Mouse (Mus musculus) lung, embryonic 16.5 days (tissue): Measurements from ENCODE around the gene Eml6. TPM values are rescaled to one million over a fixed set of nuclear protein-coding genes. Genes with fewer than 3 reads are reported as not detected.
A peak's percentile ranks its signal among the peaks of the same experiment; 100 is the strongest.

Experiments used
- ATAC-seq: fragments of 200-750 bp; cut with Nextera tagmentation; 2 replicates; pipeline ENCODE4 v1.8.0; 2017; ENCODE audit warnings: low read depth, mild to moderate bottlenecking, moderate library complexity
- H3K27ac ChIP-seq: fragments of 300-500 bp; sonication (generic); 2 replicates; pipeline ENCODE4 v1.5.1; 2014; ENCODE audit warnings: mild to moderate bottlenecking, control low read depth, low read length
- H3K27me3 ChIP-seq: fragments of 300-500 bp; sonication (generic); 2 replicates; pipeline ENCODE4 v1.6.1; 2014; ENCODE audit warnings: low read depth, low read length, mixed read lengths; ENCODE audit not compliant: control insufficient read depth, insufficient read depth
- H3K36me3 ChIP-seq: fragments of 300-500 bp; sonication (generic); 2 replicates; pipeline ENCODE4 v1.6.1; 2014; ENCODE audit warnings: low read length; ENCODE audit not compliant: control insufficient read depth, insufficient read depth
- H3K4me1 ChIP-seq: fragments of 300-500 bp; sonication (generic); replicated peaks from 2 replicates; pipeline ENCODE4 v1.6.1; 2014; ENCODE audit warnings: low read length, mixed read lengths; ENCODE audit not compliant: control insufficient read depth, insufficient read depth
- H3K4me2 ChIP-seq: fragments of 300-500 bp; sonication (generic); 2 replicates; pipeline ENCODE4 v1.6.1; 2014; ENCODE audit warnings: low read depth, low read length, control low read depth
- H3K4me3 ChIP-seq: fragments of 300-500 bp; sonication (generic); 2 replicates; pipeline ENCODE4 v1.5.1; 2014; ENCODE audit warnings: mild to moderate bottlenecking, low read length, control low read depth
- H3K9ac ChIP-seq: fragments of 300-500 bp; sonication (generic); 2 replicates; pipeline ENCODE4 v1.6.1; 2014; ENCODE audit warnings: low read length, control low read depth
- H3K9me3 ChIP-seq: fragments of 300-500 bp; sonication (generic); 2 replicates; pipeline ENCODE4 v1.6.1; 2016; ENCODE audit warnings: low read length; ENCODE audit not compliant: control insufficient read depth
- WGBS: fragments of 180-500 bp; shearing (Covaris S2); extraction: QIAGEN DNeasy Blood & Tissue Kit; methylation state at CpG from one replicate; pipeline ENCODE4 v1.1.7; 2014; 5-methylcytosine and 5-hydroxymethylcytosine counted together
- polyA plus RNA-seq: library from polyadenylated mRNA; unstranded; fragments of >200 nt; fragmentation: Nextera tagmentation; extraction: Ambion mirVana; gene quantifications from 2 replicates; pipeline ENCODE4 v1.2.1, GENCODE M21; 2015

Gene Eml6
- polyA plus RNA-seq, 1 experiment from 2014 or later = 0.25 TPM

DNA sequence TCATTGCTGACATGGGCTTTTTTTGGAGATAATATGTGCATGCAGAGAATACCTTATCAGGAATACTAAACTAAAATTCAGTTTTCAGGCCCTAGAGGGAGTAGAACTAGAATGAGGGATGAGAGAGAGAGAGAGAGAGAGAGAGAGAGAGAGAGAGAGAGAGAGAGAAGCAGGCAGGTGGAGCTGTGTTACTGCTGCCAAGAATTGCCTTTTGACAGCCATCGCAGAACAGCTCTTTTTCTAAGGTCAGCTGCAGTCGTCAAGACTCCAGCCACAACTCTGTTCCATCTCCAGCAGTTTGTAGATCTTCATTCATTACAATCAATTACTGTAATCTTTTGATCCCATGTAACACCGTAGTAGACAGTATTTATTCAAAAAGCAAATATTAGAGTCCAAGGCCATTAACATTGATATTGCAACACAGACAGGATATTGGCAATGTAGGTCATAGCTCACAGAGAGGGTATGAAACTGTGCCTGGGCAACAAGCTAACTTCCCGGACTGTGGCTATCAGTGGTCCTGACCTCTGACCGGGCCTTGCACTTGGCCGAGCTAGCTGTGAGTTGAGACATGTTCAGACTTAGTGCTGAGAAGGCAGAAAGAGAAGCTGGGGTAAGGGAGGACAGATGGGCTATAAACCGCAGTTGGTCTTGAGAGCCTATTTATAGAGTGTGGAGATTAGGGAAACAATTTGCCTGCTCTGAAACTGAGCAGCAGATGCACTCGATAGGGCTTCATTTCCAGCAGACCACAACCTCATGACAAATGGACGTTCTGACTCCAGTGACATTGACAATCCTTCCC, 217.5 kb downstream of the Eml6 start:
- H3K27ac ChIP-seq = no peak overlapping the region
- ATAC-seq = peak; percentile 86
- no peaks in the 10 kb centered on the region for H3K27me3 ChIP-seq
- WGBS = 32% methylated on average over 9 of the region's 9 CpGs
- H3K4me2 ChIP-seq = no peak overlapping the region
- no peaks in the 10 kb centered on the region for H3K9me3 ChIP-seq
- no peak overlapping the region for H3K9ac ChIP-seq
- H3K36me3 ChIP-seq = no peaks in the 10 kb centered on the region
- H3K4me3 ChIP-seq = no peak overlapping the region
- 0 out of 2 replicates have a peak, but pooled peaks cover 2% of the 10 kb centered on the region for H3K4me1 ChIP-seq

- Histone ChIP-seq H3K36me3 (no peaks in the 10 kb centered on the region), H3K4me2 (no peak overlapping the region)
Measured at GRCm38 (mm10) chr11:29807325-29807724, 218.5 kb downstream of the Eml6 start.

GRCm38 (mm10) chr11:29801432-29802427, 224.1 kb downstream of the Eml6 start:
- no peak overlapping the region for H3K27ac ChIP-seq
- 66% methylated on average over 2 of the region's 2 CpGs for WGBS
- H3K4me3 ChIP-seq = no peak overlapping the region

More at GRCm38 (mm10) chr11:29807325-29807724, 218.5 kb downstream of the Eml6 start:
- Histone ChIP-seq H3K9me3 (no peaks in the 10 kb centered on the region), H3K4me3 (no peak overlapping the region), H3K4me1 (0 out of 2 replicates have a peak, but pooled peaks cover 2% of the 10 kb centered on the region), H3K9ac (no peak overlapping the region), H3K27me3 (no peaks in the 10 kb centered on the region), H3K27ac (no peak overlapping the region)
- no peak for ATAC-seq
- 73% methylated on average over 5 of the region's 5 CpGs for WGBS

DNA sequence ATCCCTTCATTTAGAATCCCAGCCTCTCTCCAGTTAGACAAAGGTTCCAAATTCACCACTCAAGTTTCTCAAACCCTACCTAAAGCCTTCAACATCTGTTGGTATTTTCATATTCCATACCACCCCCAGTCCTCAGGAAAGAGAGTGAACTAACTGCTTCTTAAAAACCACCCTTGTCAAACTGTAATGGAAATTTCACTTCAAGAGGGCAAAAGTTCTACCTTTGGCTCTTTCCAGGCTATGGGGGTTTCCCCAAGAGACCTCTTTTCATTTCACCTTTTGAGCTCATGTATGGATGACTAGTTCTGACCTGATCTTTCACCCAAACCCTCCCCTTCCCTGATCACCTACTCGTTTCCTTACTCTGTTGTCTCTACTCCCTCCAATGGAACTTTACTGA, 226.0 kb downstream of the Eml6 start:
- ATAC-seq = no peak
- no peak overlapping the region for H3K27ac ChIP-seq
- H3K9ac ChIP-seq = no peak overlapping the region
- WGBS = 52% methylated on average over 1 of the region's 1 CpGs
- H3K27me3 ChIP-seq = no peaks in the 10 kb centered on the region
- H3K4me3 ChIP-seq = no peak overlapping the region
- H3K4me2 ChIP-seq = no peak overlapping the region
- no peaks in the 10 kb centered on the region for H3K4me1 ChIP-seq
- no peaks in the 10 kb centered on the region for H3K36me3 ChIP-seq
- H3K9me3 ChIP-seq = no peaks in the 10 kb centered on the region

More at GRCm38 (mm10) chr11:29801432-29802427, 224.1 kb downstream of the Eml6 start:
- H3K9me3 ChIP-seq = no peaks in the 10 kb centered on the region
- no peaks in the 10 kb centered on the region for H3K27me3 ChIP-seq
- ATAC-seq = no peak
- H3K9ac ChIP-seq = no peak overlapping the region
- no peaks in the 10 kb centered on the region for H3K36me3 ChIP-seq
- no peaks in the 10 kb centered on the region for H3K4me1 ChIP-seq
- no peak overlapping the region for H3K4me2 ChIP-seq

DNA sequence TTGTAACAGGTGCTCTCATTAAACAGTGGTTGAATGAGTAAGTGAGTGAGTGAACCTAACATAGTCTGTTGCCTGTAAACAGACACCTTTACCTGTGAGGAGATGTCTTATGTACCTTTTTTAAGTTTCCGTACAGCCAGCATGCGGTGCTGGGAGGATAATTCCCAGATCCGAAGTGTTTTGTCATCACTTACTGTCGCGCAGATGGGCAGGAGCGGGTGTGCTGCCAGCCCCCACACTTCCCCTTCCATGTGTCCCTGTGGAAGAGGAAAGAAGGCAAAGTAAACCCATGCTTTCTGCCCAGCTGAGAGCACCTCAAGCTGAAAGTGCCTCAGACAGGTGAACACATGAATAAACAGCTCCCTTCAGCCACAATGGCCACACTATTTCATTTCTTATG, 230.7 kb downstream of the Eml6 start:
- no peak for ATAC-seq
- H3K4me2 ChIP-seq = no peak overlapping the region
- 86% methylated on average over 6 of the region's 6 CpGs for WGBS
- H3K27ac ChIP-seq = no peak overlapping the region
- H3K4me3 ChIP-seq = no peak overlapping the region
- H3K36me3 ChIP-seq = no peaks in the 10 kb centered on the region
- H3K4me1 ChIP-seq = no peaks in the 10 kb centered on the region
- H3K27me3 ChIP-seq = no peaks in the 10 kb centered on the region
- H3K9me3 ChIP-seq = no peaks in the 10 kb centered on the region
- H3K9ac ChIP-seq = no peak overlapping the region

- Histone ChIP-seq H3K36me3 (no peaks in the 10 kb centered on the region), H3K4me2 (no peak overlapping the region), H3K27me3 (no peaks in the 10 kb centered on the region), H3K4me3 (no peak overlapping the region), H3K4me1 (no peaks in the 10 kb centered on the region), H3K27ac (no peak overlapping the region), H3K9me3 (no peaks in the 10 kb centered on the region), H3K9ac (no peak overlapping the region)
- ATAC-seq = no peak
- 35% methylated on average over 2 of the region's 2 CpGs for WGBS
Measured at GRCm38 (mm10) chr11:29794475-29794874, 231.4 kb downstream of the Eml6 start.

DNA sequence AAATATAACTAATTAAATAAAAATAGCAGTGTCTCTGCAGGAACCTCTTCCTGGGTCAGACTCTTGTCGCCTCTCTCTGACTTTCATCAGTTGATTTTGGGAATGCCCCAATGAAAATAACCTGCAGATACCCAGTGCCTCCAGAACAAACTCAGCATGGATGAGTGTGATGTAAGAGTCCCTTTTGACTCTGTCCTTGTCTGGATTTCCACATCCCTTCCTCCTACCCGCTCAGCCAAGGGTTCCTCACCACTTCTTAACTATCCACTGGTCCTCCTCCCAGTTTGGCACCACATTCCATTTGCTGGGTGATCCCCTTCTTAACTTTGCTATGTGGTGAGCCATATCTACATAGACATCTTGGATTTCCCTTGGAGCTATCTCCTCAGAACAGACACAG, 235.0 kb downstream of the Eml6 start:
- H3K36me3 ChIP-seq = no peaks in the 10 kb centered on the region
- no peak overlapping the region for H3K9ac ChIP-seq
- no peak overlapping the region for H3K4me3 ChIP-seq
- H3K4me2 ChIP-seq = no peak overlapping the region
- H3K27me3 ChIP-seq = no peaks in the 10 kb centered on the region
- no peaks in the 10 kb centered on the region for H3K9me3 ChIP-seq
- no peak for ATAC-seq
- no peak overlapping the region for H3K27ac ChIP-seq
- WGBS = 77% methylated on average over 2 of the region's 2 CpGs
- H3K4me1 ChIP-seq = no peaks in the 10 kb centered on the region

GRCm38 (mm10) chr11:29788921-29789638, 236.8 kb downstream of the Eml6 start:
- H3K27me3 ChIP-seq = no peaks in the 10 kb centered on the region
- H3K4me3 ChIP-seq = no peak overlapping the region
- ATAC-seq = 0 out of 2 replicates have a peak, but pooled peaks have one; percentile 10
- no peak overlapping the region for H3K27ac ChIP-seq
- no peak overlapping the region for H3K9ac ChIP-seq
- no peak overlapping the region for H3K4me2 ChIP-seq
- WGBS = 59% methylated on average over 6 of the region's 6 CpGs
- H3K9me3 ChIP-seq = no peaks in the 10 kb centered on the region
- no peaks in the 10 kb centered on the region for H3K36me3 ChIP-seq
- no peaks in the 10 kb centered on the region for H3K4me1 ChIP-seq
